Comparison of ENCODE assay signal across 13 mouse cellular contexts in genomic region chr13:54608002-54608401, GRCm38 (mm10). TPM values are rescaled to one million over a fixed set of nuclear protein-coding genes. Genes with fewer than 3 reads are reported as not detected.
DNase-seq lines count a peak whose midpoint lies in the region; ATAC-seq lines count a peak whose summit lies in the region.
"Had no signal": no experiment of that assay in that cellular context is flagged by ENCODE, and none has a peak within 500 bp of the region (broad histone marks: within the 10 kb centered on the region; RNA-seq: fewer than 3 reads in every experiment).

No protein-coding gene starts in this region.

- H3K27ac ChIP-seq in intestine, embryonic 15.5 days: no peak overlapping the region
- H3K27ac ChIP-seq in intestine, embryonic 16.5 days (ENCODE audit: low read length): no peak overlapping the region
- H3K27ac ChIP-seq in liver, embryonic 11.5 days (ENCODE audit: low read depth, low read length): no peak overlapping the region
- H3K27ac ChIP-seq in midbrain, embryonic 16.5 days (ENCODE audit: low read length): no peak overlapping the region
- H3K27ac ChIP-seq: forebrain, embryonic 10.5 days had no signal

- WGBS in intestine, embryonic 15.5 days: 70% methylated on average over 3 of the region's 3 CpGs
- 72% methylated on average over 3 of the region's 3 CpGs for WGBS in intestine, embryonic 16.5 days
- 76% methylated on average over 3 of the region's 3 CpGs for WGBS in liver, embryonic 11.5 days
- 67% methylated on average over 3 of the region's 3 CpGs for WGBS in midbrain, embryonic 16.5 days

- H3K4me3 ChIP-seq in intestine, embryonic 15.5 days (replicated peaks): no peak overlapping the region
- H3K4me3 ChIP-seq in intestine, embryonic 16.5 days (ENCODE audit: low read length): no peak overlapping the region
- H3K4me3 ChIP-seq in liver, embryonic 11.5 days (ENCODE audit: low read depth, low read length): no peak overlapping the region
- H3K4me3 ChIP-seq in midbrain, embryonic 16.5 days (ENCODE audit: low read depth, low read length): no peak overlapping the region
- H3K4me3 ChIP-seq: forebrain, embryonic 10.5 days had no signal

- H3K9me3 ChIP-seq in intestine, embryonic 15.5 days: no peaks in the 10 kb centered on the region
- H3K9me3 ChIP-seq in intestine, embryonic 16.5 days (ENCODE audit: control insufficient read depth, low read length): no peaks in the 10 kb centered on the region
- H3K9me3 ChIP-seq in liver, embryonic 11.5 days (ENCODE audit: control insufficient read depth, low read length): no peaks in the 10 kb centered on the region
- H3K9me3 ChIP-seq in midbrain, embryonic 16.5 days (replicated peaks; ENCODE audit: control insufficient read depth, low read length, poor library complexity, severe bottlenecking): no peaks in the 10 kb centered on the region
- H3K9me3 ChIP-seq: forebrain, embryonic 10.5 days had no signal

- 0 out of 2 replicates have a peak overlapping the region, but pooled peaks have one; percentile 17 for H3K4me2 ChIP-seq in intestine, embryonic 15.5 days (replicated peaks)
- no peak overlapping the region for H3K4me2 ChIP-seq in intestine, embryonic 16.5 days (ENCODE audit: low read depth, low read length)
- peak overlapping the region; percentile 11; the same call in 1 of the 2 replicates for H3K4me2 ChIP-seq in liver, embryonic 11.5 days
- peak overlapping the region; percentile 77 for H3K4me2 ChIP-seq in midbrain, embryonic 16.5 days (ENCODE audit: low read length)

- peaks cover 16% of the 10 kb centered on the region; the same call in 1 of the 2 replicates for H3K4me1 ChIP-seq in intestine, embryonic 15.5 days (replicated peaks)
- peaks cover 37% of the 10 kb centered on the region for H3K4me1 ChIP-seq in intestine, embryonic 16.5 days (ENCODE audit: control insufficient read depth, insufficient read depth, low read length)
- H3K4me1 ChIP-seq in liver, embryonic 11.5 days (replicated peaks; ENCODE audit: control insufficient read depth, insufficient read depth, low read length): peaks cover 26% of the 10 kb centered on the region
- H3K4me1 ChIP-seq in midbrain, embryonic 16.5 days (ENCODE audit: control insufficient read depth, insufficient read depth, low read length): peaks cover 25% of the 10 kb centered on the region

- no peaks in the 10 kb centered on the region for H3K36me3 ChIP-seq in intestine, embryonic 15.5 days
- H3K36me3 ChIP-seq in intestine, embryonic 16.5 days (ENCODE audit: control insufficient read depth, insufficient read depth, low read length): 0 out of 2 replicates have a peak, but pooled peaks cover 2% of the 10 kb centered on the region
- H3K36me3 ChIP-seq in liver, embryonic 11.5 days (ENCODE audit: control insufficient read depth, insufficient read depth, low read length): no peaks in the 10 kb centered on the region
- H3K36me3 ChIP-seq in midbrain, embryonic 16.5 days (ENCODE audit: control insufficient read depth, insufficient read depth, low read length): 0 out of 2 replicates have a peak, but pooled peaks cover 9% of the 10 kb centered on the region
- H3K36me3 ChIP-seq: forebrain, embryonic 10.5 days had no signal

- no peaks in the 10 kb centered on the region for H3K27me3 ChIP-seq in intestine, embryonic 15.5 days (replicated peaks)
- no peaks in the 10 kb centered on the region for H3K27me3 ChIP-seq in intestine, embryonic 16.5 days (replicated peaks; ENCODE audit: control insufficient read depth, insufficient read depth, low read length)
- H3K27me3 ChIP-seq in liver, embryonic 11.5 days (replicated peaks; ENCODE audit: control insufficient read depth, insufficient read depth, low read length): no peaks in the 10 kb centered on the region
- no peaks in the 10 kb centered on the region; the same call in 1 of the 2 replicates for H3K27me3 ChIP-seq in midbrain, embryonic 16.5 days (ENCODE audit: control insufficient read depth, insufficient read depth, low read depth, low read length)
- H3K27me3 ChIP-seq: CH12.LX, Patski had no signal

- H3K9ac ChIP-seq in intestine, embryonic 15.5 days: no peak overlapping the region
- no peak overlapping the region for H3K9ac ChIP-seq in intestine, embryonic 16.5 days (ENCODE audit: low read depth, low read length)
- H3K9ac ChIP-seq in liver, embryonic 11.5 days (ENCODE audit: low read depth, low read length): no peak overlapping the region
- no peak overlapping the region for H3K9ac ChIP-seq in midbrain, embryonic 16.5 days (ENCODE audit: low read depth, low read length)

- DNase-seq in cerebellum, adult 11-12 months: peak; percentile 14
- no peak for DNase-seq in cerebellum, postnatal 4 days (ENCODE audit: low spot score in 2 of 2)
- DNase-seq in liver, embryonic 11.5 days (ENCODE audit: low spot score): no peak
- DNase-seq in ovary, adult 18-20 months (ENCODE audit: low spot score): no peak
- no peak for DNase-seq in right cerebral cortex, postnatal 36 days (ENCODE audit: low spot score in 2 of 2)
- DNase-seq: kidney, adult 11 months; kidney, postnatal 14 days had no signal

- ATAC-seq in intestine, embryonic 15.5 days: no peak
- ATAC-seq in intestine, embryonic 16.5 days: no peak
- ATAC-seq in liver, embryonic 11.5 days (replicated peaks; ENCODE audit: low FRiP score): peak; percentile 81
- ATAC-seq in midbrain, embryonic 16.5 days: no peak

RNA-seq across cellular contexts. Expression of gene Cltb, which starts 3.1 kb away (rescaled TPM):
- 76.9 and 78.6 TPM in 2 replicates for polyA plus RNA-seq in intestine, embryonic 15.5 days (2015; fragmentation: Nextera tagmentation; extraction: Ambion mirVana)
- 80.1 and 87.4 TPM in 2 replicates for polyA plus RNA-seq in intestine, embryonic 16.5 days (2015; fragmentation: Nextera tagmentation; extraction: Ambion mirVana)
- 31.9 and 32.3 TPM in 2 replicates for polyA plus RNA-seq in liver, embryonic 11.5 days (2014; fragmentation: Nextera tagmentation; extraction: Ambion mirVana)
- 220 and 232 TPM in 2 replicates for polyA plus RNA-seq in midbrain, embryonic 16.5 days (2015; fragmentation: Nextera tagmentation; extraction: Ambion mirVana)

RNA-seq across cellular contexts. Expression of gene Faf2, which starts 13.6 kb away (rescaled TPM):
- polyA plus RNA-seq in intestine, embryonic 15.5 days (2015; fragmentation: Nextera tagmentation; extraction: Ambion mirVana): 67.5 and 68.5 TPM in 2 replicates
- 61.0 and 70.2 TPM in 2 replicates for polyA plus RNA-seq in intestine, embryonic 16.5 days (2015; fragmentation: Nextera tagmentation; extraction: Ambion mirVana)
- 52.7 and 55.2 TPM in 2 replicates for polyA plus RNA-seq in liver, embryonic 11.5 days (2014; fragmentation: Nextera tagmentation; extraction: Ambion mirVana)
- 57.5 and 60.4 TPM in 2 replicates for polyA plus RNA-seq in midbrain, embryonic 16.5 days (2015; fragmentation: Nextera tagmentation; extraction: Ambion mirVana)

RNA-seq across cellular contexts. Expression of gene Higd2a, which starts 18.0 kb away (rescaled TPM):
- 233 and 239 TPM in 2 replicates for polyA plus RNA-seq in intestine, embryonic 15.5 days (2015; fragmentation: Nextera tagmentation; extraction: Ambion mirVana)
- polyA plus RNA-seq in intestine, embryonic 16.5 days (2015; fragmentation: Nextera tagmentation; extraction: Ambion mirVana): 260 TPM in 2 replicates
- 162 and 177 TPM in 2 replicates for polyA plus RNA-seq in liver, embryonic 11.5 days (2014; fragmentation: Nextera tagmentation; extraction: Ambion mirVana)
- polyA plus RNA-seq in midbrain, embryonic 16.5 days (2015; fragmentation: Nextera tagmentation; extraction: Ambion mirVana): 225 and 240 TPM in 2 replicates

RNA-seq across cellular contexts. Expression of gene Nop16, which starts 18.1 kb away (rescaled TPM):
- 86.1 and 93.9 TPM in 2 replicates for polyA plus RNA-seq in intestine, embryonic 15.5 days (2015; fragmentation: Nextera tagmentation; extraction: Ambion mirVana)
- 75.3 and 91.4 TPM in 2 replicates for polyA plus RNA-seq in intestine, embryonic 16.5 days (2015; fragmentation: Nextera tagmentation; extraction: Ambion mirVana)
- polyA plus RNA-seq in liver, embryonic 11.5 days (2014; fragmentation: Nextera tagmentation; extraction: Ambion mirVana): 137 and 152 TPM in 2 replicates
- 61.7 and 68.0 TPM in 2 replicates for polyA plus RNA-seq in midbrain, embryonic 16.5 days (2015; fragmentation: Nextera tagmentation; extraction: Ambion mirVana)

RNA-seq across cellular contexts. Expression of gene Arl10, which starts 33.2 kb away (rescaled TPM):
- 21.7 and 25.2 TPM in 2 replicates for polyA plus RNA-seq in intestine, embryonic 15.5 days (2015; fragmentation: Nextera tagmentation; extraction: Ambion mirVana)
- 18.8 and 21.5 TPM in 2 replicates for polyA plus RNA-seq in intestine, embryonic 16.5 days (2015; fragmentation: Nextera tagmentation; extraction: Ambion mirVana)
- 15.1 and 16.8 TPM in 2 replicates for polyA plus RNA-seq in liver, embryonic 11.5 days (2014; fragmentation: Nextera tagmentation; extraction: Ambion mirVana)
- polyA plus RNA-seq in midbrain, embryonic 16.5 days (2015; fragmentation: Nextera tagmentation; extraction: Ambion mirVana): 114 TPM in 2 replicates
